Mouse (Mus musculus): ENCODE data around the gene Arsb.
"Not testable (repeated sequence)": the region's sequence is repeated elsewhere in the genome, so short reads cannot be mapped to it uniquely, and the experiment has no call there.

The Arsb gene

DNA sequence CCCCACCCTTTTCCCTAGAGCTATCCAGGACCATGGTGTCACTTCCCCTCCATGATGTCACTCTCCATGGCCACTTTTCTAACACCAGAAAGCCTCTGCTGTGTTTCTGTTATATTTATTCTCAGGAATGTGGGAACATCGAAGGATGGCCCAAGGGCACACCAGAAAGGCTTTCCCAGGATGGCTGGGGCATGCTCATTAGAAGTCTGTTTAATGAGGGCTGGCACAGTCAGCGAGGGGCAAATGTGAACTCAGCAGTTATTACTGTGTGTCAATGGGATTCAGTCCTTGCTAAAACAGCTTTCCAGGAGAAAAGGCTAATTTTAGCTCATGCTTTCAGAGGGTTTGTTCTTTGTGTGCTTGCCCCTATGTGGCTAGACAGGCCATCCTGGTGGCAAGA, 213.1 kb downstream of the Arsb start:
- DNase-seq (ENCODE audit: low spot score in 2 of 2): no peak

DNA sequence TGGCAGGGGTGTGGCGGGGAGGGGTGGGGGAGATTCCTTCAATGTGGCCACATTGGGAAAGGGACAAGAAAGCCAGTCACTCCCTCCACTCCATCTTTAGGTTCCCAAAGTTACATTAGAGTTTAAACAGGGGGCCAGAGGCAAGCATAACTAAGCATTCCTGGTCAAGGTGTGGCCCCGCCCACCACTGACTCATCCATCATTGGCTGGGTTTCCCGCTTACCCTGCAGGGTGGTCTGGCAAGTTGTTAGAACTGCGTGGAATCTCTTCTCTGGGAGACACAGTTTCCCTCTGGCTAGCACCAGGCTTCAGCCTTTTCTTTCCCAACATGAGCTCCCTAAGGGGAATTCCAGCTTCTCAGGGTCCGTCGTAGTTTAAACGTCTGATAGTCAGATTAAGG, 213.8 kb downstream of the Arsb start:
- no peak for DNase-seq (ENCODE audit: low spot score in 2 of 2)

DNA sequence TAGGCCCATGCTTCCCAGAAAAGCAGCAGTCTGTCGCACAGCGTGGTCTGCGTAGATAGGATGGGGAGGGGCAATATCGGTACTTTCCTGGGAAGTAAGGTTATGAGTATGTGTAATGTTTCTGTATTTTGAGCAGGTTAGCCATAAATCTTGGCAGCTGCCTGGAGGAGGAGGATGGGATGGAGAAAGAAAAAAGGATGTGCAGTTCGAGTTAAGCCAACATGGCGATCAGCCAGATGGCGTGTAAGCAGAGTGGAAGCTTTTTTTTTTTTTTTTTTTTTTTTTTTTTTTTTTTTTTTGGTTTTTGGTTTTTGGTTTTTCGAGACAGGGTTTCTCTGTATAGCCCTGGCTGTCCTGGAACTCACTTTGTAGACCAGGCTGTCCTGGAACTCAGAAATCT, 214.3 kb downstream of the Arsb start:
- DNase-seq (ENCODE audit: low spot score in 2 of 2): not testable (repeated sequence)

DNA sequence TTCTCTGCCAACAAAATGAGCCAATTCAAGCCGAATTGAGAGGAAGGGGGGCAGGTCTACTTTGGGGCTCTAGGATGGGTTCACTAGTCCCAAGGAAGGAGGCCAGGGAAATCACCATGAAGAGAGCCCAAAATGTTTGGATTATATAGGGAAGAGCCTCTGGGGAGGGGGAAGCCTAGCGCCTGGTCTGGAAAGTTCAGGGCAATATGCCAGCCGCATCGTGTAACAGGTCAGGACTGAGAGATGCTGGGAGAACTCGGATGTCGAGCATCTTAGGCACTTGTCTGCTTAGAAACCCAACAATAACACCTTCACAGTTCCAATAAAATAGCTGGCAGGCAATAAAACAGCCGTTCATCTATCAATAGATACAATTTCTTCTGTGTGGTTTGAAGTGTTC, 216.2 kb downstream of the Arsb start:
- DNase-seq (ENCODE audit: low spot score in 2 of 2): no peak

DNA sequence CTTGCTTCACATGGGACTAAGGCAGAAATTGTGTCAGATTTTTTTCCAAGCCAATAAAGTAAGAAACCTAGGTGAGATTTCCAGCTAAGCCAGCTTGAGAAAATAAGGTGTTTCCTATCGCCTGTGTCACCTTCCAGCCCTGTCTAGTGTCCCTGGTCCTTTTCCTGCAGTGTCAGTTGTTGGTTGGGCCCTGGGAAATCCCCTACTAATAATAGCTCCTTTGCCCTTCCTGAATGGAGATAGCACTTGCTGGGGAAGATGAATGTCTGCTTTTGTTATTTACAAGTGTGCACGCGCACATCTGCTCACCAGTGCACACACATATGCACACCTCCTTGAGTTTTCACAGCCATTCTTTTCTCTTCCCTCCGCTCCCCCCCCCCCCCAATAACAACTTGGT, 217.8 kb downstream of the Arsb start:
- DNase-seq (ENCODE audit: low spot score in 2 of 2): no peak

DNA sequence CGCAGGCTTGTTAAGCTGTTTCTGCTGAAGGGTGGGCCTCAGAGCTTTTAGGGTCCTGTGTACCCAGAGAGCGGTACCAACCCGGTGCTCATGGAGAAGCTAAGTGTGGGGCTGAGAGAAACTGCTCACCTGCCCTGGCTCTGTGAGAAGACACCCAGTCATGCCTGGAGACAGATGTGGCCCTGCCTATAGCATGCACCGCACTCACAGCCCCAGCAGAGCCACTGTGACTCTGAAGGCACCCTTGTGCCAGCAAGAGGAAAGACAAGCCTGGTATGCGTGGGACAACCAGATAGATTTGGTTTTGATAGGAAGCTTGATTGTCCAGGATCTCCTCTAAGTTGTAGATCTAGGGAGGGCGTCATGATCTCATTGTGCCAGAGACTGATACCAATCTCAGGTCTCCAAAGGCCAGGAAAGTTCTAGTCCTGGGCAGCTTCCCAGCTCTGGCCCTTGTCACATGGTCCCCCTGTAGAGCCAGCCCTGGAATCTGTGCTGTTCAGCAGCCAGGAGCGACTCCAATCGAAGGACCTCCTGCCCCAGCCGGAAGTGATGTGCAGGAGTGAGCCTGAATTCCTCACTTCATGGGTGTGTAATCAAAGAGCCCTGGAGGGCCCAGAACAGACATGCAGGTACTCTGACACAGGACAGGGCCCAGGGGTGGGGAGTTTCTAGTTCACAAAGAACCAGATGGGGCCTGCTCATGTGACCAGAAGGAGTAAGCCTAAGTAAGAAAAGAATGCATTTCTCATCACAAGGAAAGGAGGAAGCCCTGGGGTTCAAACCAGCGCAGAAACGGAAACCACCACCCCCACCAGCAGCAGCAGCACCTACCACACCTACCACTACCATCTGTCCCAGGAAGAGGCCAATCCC, 218.5 kb downstream of the Arsb start:
- no peak for DNase-seq (ENCODE audit: low spot score in 2 of 2)

DNA sequence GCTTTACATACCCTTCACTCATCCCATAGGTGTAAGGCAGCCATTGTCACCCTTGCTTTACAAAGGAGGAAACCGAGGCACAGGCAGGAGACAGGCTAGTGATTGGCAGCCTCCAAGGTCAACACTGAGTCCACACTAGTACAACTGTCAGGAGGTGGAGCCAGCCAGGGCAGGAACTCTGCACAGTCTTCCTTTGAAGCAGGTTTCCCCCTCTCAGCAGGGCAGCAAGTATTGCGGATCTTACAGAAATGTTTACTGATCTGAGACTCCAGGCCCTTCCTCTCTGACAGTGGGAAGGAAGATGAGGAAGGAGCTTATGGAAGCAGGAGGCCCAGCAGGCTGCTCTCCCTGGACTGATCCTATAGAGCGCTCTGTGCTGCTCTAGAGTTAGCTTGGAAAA, 219.4 kb downstream of the Arsb start:
- DNase-seq (ENCODE audit: low spot score in 2 of 2): no peak

DNA sequence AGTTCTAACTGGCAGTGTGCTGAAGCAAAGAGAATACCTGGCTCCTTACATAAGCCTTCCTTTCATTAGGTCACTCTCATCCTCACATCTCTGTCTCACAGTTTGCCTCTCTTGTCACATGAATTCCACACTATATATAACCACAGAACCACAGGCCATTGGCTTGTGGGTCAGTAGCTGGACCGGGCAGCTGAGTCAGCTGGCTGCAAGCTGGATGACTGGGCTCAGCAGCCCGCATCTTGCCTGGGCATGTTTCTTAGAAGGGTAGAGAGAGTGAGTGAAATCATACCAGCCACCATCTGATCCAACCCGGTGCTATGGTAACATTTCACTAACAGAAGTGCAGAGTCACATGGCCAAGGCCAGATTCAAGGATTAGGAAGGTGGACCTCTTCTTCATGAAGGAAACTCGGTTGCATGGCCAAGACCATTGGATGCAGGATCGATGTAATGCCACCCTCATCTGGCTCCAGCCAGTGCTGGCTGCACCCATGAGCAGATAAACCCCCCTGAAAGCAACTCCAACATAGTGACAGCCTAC, 221.0 kb downstream of the Arsb start:
- DNase-seq (ENCODE audit: low spot score in 2 of 2): no peak
